Mouse (Mus musculus) liver, postnatal 0 days (tissue): ENCODE measurements around the gene Syp. TPM values are rescaled to one million over a fixed set of nuclear protein-coding genes. Genes with fewer than 3 reads are reported as not detected.

ENCODE experiments used
- ATAC-seq: fragments of 200-750 bp; cut with Nextera tagmentation; 2 replicates; pipeline ENCODE4 v1.8.0; 2017; ENCODE audit warnings: mild to moderate bottlenecking, moderate library complexity
- DNase-seq: peaks from one replicate; pipeline ENCODE4 v3.0.0-alpha.2; 2016
- H3K27ac ChIP-seq: fragments of 300-500 bp; sonication (generic); 2 replicates; pipeline ENCODE4 v1.5.1; 2014; ENCODE audit warnings: antibody characterized with exemption, moderate library complexity, mild to moderate bottlenecking, low read depth
- H3K27me3 ChIP-seq: fragments of 300-500 bp; sonication (generic); 2 replicates; pipeline ENCODE4 v1.6.1; 2014; ENCODE audit warnings: low read length, control low read depth, mixed read lengths; ENCODE audit not compliant: insufficient read depth
- H3K36me3 ChIP-seq: fragments of 300-500 bp; sonication (generic); replicated peaks from 2 replicates; pipeline ENCODE4 v1.6.1; 2014; ENCODE audit warnings: mild to moderate bottlenecking, control low read depth, low read length, moderate library complexity, mixed read lengths; ENCODE audit not compliant: insufficient read depth
- H3K4me1 ChIP-seq: fragments of 300-500 bp; sonication (generic); 2 replicates; pipeline ENCODE4 v1.6.1; 2014; ENCODE audit warnings: antibody characterized with exemption, mild to moderate bottlenecking, control low read depth; ENCODE audit not compliant: insufficient read depth
- H3K4me2 ChIP-seq: fragments of 300-500 bp; sonication (generic); 2 replicates; pipeline ENCODE4 v1.6.1; 2014; ENCODE audit warnings: low read depth, mild to moderate bottlenecking, low read length, moderate library complexity, mixed read lengths
- H3K4me3 ChIP-seq: fragments of 300-500 bp; sonication (generic); 2 replicates; pipeline ENCODE4 v1.5.1; 2014; ENCODE audit warnings: low read depth, low read length
- H3K9ac ChIP-seq: fragments of 300-500 bp; sonication (generic); replicated peaks from 2 replicates; pipeline ENCODE4 v1.6.1; 2014; ENCODE audit warnings: mild to moderate bottlenecking, moderate library complexity
- H3K9me3 ChIP-seq: fragments of 300-500 bp; sonication (generic); 2 replicates; pipeline ENCODE4 v1.6.1; 2016; ENCODE audit warnings: mild to moderate bottlenecking, control low read depth, low read length, mixed read lengths
- CTCF ChIP-seq: sonication (generic); IDR thresholded peaks from 2 replicates; pipeline ENCODE4 v1.5.1; 2016; ENCODE audit warnings: antibody characterized with exemption, low read depth
- EP300 ChIP-seq: IDR thresholded peaks from 2 replicates; pipeline ENCODE4 v1.6.1; 2016; ENCODE audit warnings: antibody characterized with exemption, low read depth, mild to moderate bottlenecking
- WGBS: fragments of 180-500 bp; shearing (Covaris S2); extraction: QIAGEN DNeasy Blood & Tissue Kit; methylation state at CpG from one replicate; pipeline ENCODE4 v1.1.7; 2014; ENCODE audit not compliant: insufficient replicate concordance; 5-methylcytosine and 5-hydroxymethylcytosine counted together
- polyA plus RNA-seq: library from polyadenylated mRNA; unstranded; fragments of >200 nt; fragmentation: Nextera tagmentation; extraction: Ambion mirVana; gene quantifications from 2 replicates; pipeline ENCODE4 v1.2.1, GENCODE M21; 2015

Gene Syp
- polyA plus RNA-seq, 1 experiment from 2014 or later = 0.04 TPM

GRCm38 (mm10) chrX:7678986-7679385, 40.7 kb downstream of the Syp start:
- Histone ChIP-seq H3K27me3 (no peaks in the 10 kb centered on the region), H3K4me1 (peaks cover under 1% of the 10 kb centered on the region), H3K27ac (no peak overlapping the region), H3K36me3 (no peaks in the 10 kb centered on the region), H3K9me3 (no peaks in the 10 kb centered on the region), H3K4me3 (no peak overlapping the region), H3K4me2 (no peak overlapping the region; the same call in 1 of the 2 replicates), H3K9ac (no peak overlapping the region)
- peak; percentile 17; the same call in 1 of the 2 replicates for TF ChIP-seq CTCF
- no peak for TF ChIP-seq EP300
- no peak for ATAC-seq
- 29% methylated on average over 3 of the region's 3 CpGs for WGBS
- no peak for DNase-seq

- peak; percentile 90 for DNase-seq
- WGBS = 14% methylated on average over 27 of the region's 27 CpGs
- Histone ChIP-seq H3K9me3 (no peaks in the 10 kb centered on the region), H3K9ac (no peak overlapping the region), H3K36me3 (no peaks in the 10 kb centered on the region), H3K27ac (no peak overlapping the region), H3K4me2 (peak overlapping the region; percentile 70), H3K27me3 (no peaks in the 10 kb centered on the region), H3K4me1 (no peaks in the 10 kb centered on the region; the same call in 1 of the 2 replicates), H3K4me3 (peak overlapping the region; percentile 29)
- peak; percentile 96 for ATAC-seq
- peak; percentile 87 for TF ChIP-seq CTCF
- TF ChIP-seq EP300 = no peak
Measured at GRCm38 (mm10) chrX:7679405-7680056, 41.3 kb downstream of the Syp start.

GRCm38 (mm10) chrX:7680057-7680412, 41.8 kb downstream of the Syp start:
- no peak for TF ChIP-seq EP300
- WGBS = 21% methylated on average over 12 of the region's 12 CpGs
- H3K4me2 ChIP-seq = peak overlapping the region; percentile 70
- no peaks in the 10 kb centered on the region; the same call in 1 of the 2 replicates for H3K4me1 ChIP-seq
- no peaks in the 10 kb centered on the region for H3K9me3 ChIP-seq
- H3K4me3 ChIP-seq = peak overlapping the region; percentile 29
- no peak overlapping the region for H3K27ac ChIP-seq
- peak; percentile 9 for ATAC-seq
- DNase-seq = no peak
- H3K36me3 ChIP-seq = no peaks in the 10 kb centered on the region
- H3K9ac ChIP-seq = no peak overlapping the region
- H3K27me3 ChIP-seq = no peaks in the 10 kb centered on the region

- DNase-seq (peak; percentile 50), ATAC-seq (peak; percentile 64)
- Histone ChIP-seq H3K9me3 (no peaks in the 10 kb centered on the region), H3K27me3 (no peaks in the 10 kb centered on the region), H3K4me2 (peak within 1 kb of the TSS; percentile 70), H3K4me1 (no peaks in the 10 kb centered on the region; the same call in 1 of the 2 replicates), H3K9ac (no peak within 1 kb of the TSS), H3K36me3 (no peaks in the 10 kb centered on the region), H3K4me3 (peak within 1 kb of the TSS; percentile 29), H3K27ac (no peak within 1 kb of the TSS)
- TF ChIP-seq CTCF (no peak), EP300 (no peak)
- WGBS = 56% methylated on average over 13 of the region's 14 CpGs
Measured at GRCm38 (mm10) chrX:7680864-7681263, 42.6 kb downstream of the Syp start, which contains the start of gene Magix. Magix (minus strand) TSS chrX:7681251.

GRCm38 (mm10) chrX:7688321-7688720, 50.0 kb downstream of the Syp start:
- WGBS = 76% methylated on average over 2 of the region's 2 CpGs
- Histone ChIP-seq H3K36me3 (no peaks in the 10 kb centered on the region), H3K9ac (no peak overlapping the region), H3K4me3 (no peak overlapping the region), H3K27me3 (no peaks in the 10 kb centered on the region), H3K4me2 (no peak overlapping the region), H3K27ac (no peak overlapping the region), H3K9me3 (no peaks in the 10 kb centered on the region), H3K4me1 (no peaks in the 10 kb centered on the region)
- DNase-seq (no peak), ATAC-seq (no peak)
- no peak for TF ChIP-seq EP300
- TF ChIP-seq CTCF = no peak

- WGBS = 59% methylated on average over 3 of the region's 3 CpGs
- no peak for ATAC-seq
Measured at GRCm38 (mm10) chrX:7690486-7690885, 52.2 kb downstream of the Syp start.

More at GRCm38 (mm10) chrX:7690486-7690885, 52.2 kb downstream of the Syp start:
- H3K4me1 ChIP-seq = no peaks in the 10 kb centered on the region
- no peak overlapping the region for H3K4me2 ChIP-seq
- TF ChIP-seq EP300 (no peak), CTCF (no peak)
- no peaks in the 10 kb centered on the region for H3K9me3 ChIP-seq
- H3K36me3 ChIP-seq = no peaks in the 10 kb centered on the region
- no peak overlapping the region for H3K4me3 ChIP-seq
- H3K9ac ChIP-seq = no peak overlapping the region
- DNase-seq = no peak
- no peaks in the 10 kb centered on the region for H3K27me3 ChIP-seq
- H3K27ac ChIP-seq = no peak overlapping the region
